Mouse (Mus musculus) heart, adult 2 months (tissue): ENCODE results near the gene Kdm6b.

ENCODE experiments used
- CTCF ChIP-seq: fragments of 200-600 bp; IDR thresholded peaks from 2 replicates; pipeline ENCODE4 v1.8.1; 2022; ENCODE audit warnings: antibody characterized with exemption, mild to moderate bottlenecking, moderate library complexity
- POLR2A ChIP-seq: fragments of 200-500 bp; IDR thresholded peaks from 2 replicates; pipeline ENCODE4 v1.6.1; 2011; ENCODE audit warnings: mild to moderate bottlenecking, low read depth, low read length, control low read depth; ENCODE audit not compliant: insufficient read depth

GRCm38 (mm10) chr11:69372056-69372779, 41.3 kb downstream of the Kdm6b start:
- TF ChIP-seq CTCF: no peak
- TF ChIP-seq POLR2A: no peak
